Mouse (Mus musculus): Measurements from ENCODE around the gene Camkk2. TPM values are rescaled to one million over a fixed set of nuclear protein-coding genes. Genes with fewer than 3 reads are reported as not detected.

The Camkk2 gene
- polyA plus RNA-seq, 1 experiment: 21.2 TPM

DNA sequence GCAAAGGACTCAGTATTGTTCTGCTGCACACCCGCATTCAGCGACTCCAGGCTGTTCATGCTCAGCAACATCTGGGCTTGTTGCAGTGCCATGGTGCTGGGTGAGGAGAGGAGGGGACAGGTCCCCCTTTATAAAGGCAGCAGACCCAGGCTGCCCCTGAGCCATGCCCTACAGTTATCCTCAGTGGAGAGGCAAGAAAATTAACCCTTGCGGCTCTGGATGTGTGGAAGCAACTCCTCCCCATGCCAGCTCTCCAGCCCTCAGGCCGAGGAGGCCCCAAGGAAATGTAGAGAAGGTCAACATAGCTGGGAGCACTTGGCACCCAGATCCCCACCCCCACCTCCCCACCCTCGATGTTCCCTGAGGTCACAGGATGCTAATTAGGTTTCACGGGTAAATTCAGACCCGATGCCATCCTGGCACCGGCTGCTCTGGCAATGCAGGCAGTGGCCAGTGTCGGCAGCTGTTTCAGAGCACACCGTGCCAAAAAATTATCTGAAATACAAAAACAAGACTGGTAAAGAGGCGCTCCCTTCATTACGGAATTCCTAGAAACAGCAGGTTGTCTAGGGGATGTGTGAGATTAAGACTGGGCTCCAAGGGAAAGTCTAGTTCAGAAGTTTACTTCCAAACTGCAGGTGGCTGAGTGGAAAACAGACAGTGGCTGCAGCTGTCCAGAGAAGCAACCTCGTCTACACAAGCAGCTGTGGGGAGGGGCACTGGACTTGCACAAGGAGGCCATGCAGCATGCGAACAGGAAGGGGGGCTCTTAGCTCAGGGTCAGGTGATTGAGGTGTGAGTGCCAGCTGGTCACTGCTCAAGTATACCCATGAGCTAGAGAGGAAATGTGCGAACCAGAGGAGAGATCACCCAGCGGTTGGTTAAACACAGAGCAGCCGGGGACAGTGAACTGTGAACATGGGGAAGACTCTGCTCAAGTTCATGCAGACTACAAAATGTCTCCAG lies 20.5 kb upstream of the Camkk2 start:
- H3K27me3 ChIP-seq (ENCODE audit: control insufficient read depth, insufficient read depth, low read length): no peaks in the 10 kb centered on the region
- 88% methylated on average over 17 of the region's 17 CpGs for WGBS
- DNase-seq (ENCODE audit: low read depth in 1 of 2, low spot score in 2 of 2): no peak
- no peaks in the 10 kb centered on the region for H3K4me1 ChIP-seq (ENCODE audit: control insufficient read depth, insufficient read depth, insufficient read length)
- TF ChIP-seq CTCF (IDR thresholded peaks at IDR 0.05; ENCODE audit: extremely low read depth, insufficient read depth, insufficient read length, insufficient replicate concordance): no peak
- TF ChIP-seq POLR2A (IDR thresholded peaks at IDR 0.05; ENCODE audit: low read depth, low read length): no peak
- no peak overlapping the region for H3K27ac ChIP-seq (ENCODE audit: insufficient read depth, low read length)
- H3K36me3 ChIP-seq (ENCODE audit: control insufficient read depth, insufficient read depth, low read length): peaks cover 52% of the 10 kb centered on the region
- no peak overlapping the region for H3K4me3 ChIP-seq (ENCODE audit: extremely low read depth, insufficient read depth, insufficient read length)

DNA sequence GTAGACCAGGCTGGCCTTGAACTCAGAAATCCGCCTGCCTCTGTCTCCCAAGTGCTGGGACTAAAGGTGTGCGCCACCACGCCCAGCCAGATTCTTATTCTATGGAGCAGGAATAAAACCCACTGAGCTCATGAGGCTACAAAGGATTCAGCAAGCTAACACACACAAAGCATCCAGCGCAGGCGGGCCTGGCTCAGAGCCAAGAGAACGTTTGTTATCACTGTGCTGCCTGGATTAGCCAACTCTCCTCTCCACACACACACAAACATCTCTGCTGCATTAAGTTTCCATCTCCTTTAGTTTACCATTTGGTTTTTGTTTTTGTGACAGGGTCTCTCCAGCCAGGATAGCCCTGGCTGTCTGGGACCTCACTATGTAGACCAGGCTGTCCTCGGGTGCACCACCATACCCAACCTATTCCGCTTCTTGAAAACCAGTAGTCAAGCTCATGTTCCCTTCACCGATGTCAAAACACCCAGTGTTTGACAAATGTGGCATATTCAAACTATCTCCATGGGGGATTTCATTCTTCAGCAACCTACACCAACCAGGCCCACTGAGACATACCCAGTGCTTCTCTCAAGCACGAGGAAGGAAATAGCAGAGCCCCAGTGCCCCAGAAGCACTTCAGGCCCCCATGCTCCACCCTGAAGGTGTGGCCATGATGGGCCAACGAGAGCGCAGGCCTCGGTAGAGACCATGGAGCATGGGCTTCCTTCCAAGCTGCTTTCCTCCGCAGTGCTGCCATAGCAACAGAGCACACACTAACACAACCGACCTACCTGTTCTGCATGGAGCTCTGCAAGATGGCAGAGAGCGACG lies 19.6 kb upstream of the Camkk2 start:
- WGBS: 65% methylated on average over 17 of the region's 17 CpGs
- H3K4me1 ChIP-seq (ENCODE audit: control insufficient read depth, insufficient read depth, insufficient read length): no peaks in the 10 kb centered on the region

DNA sequence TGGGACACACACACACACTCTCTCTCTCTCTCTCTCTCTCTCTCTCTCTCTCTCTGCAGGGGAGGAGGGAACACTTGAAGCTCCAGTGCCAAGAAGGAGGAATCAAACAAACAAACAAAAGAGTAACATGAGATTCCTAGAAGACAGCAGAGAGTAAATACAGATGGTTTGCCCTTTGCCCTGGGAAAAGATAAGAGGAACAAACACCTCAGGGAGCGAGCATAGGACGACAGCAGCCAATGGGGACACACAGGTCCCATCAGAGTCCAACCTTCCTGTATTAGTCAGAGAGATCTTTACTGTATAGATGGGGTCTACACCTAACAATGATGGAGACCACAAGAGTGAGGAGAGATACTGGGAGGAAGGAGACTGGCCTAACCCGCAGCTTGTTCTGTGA lies 18.7 kb upstream of the Camkk2 start:
- Histone ChIP-seq H3K4me3 (ENCODE audit: extremely low read depth, insufficient read depth, insufficient read length) (no peak overlapping the region), H3K27me3 (ENCODE audit: control insufficient read depth, insufficient read depth, low read length) (no peaks in the 10 kb centered on the region), H3K4me1 (ENCODE audit: control insufficient read depth, insufficient read depth, insufficient read length) (no peaks in the 10 kb centered on the region), H3K36me3 (ENCODE audit: control insufficient read depth, insufficient read depth, low read length) (peaks cover 51% of the 10 kb centered on the region), H3K27ac (ENCODE audit: insufficient read depth, low read length) (no peak overlapping the region)
- 93% methylated on average over 3 of the region's 3 CpGs for WGBS
- TF ChIP-seq POLR2A (IDR thresholded peaks at IDR 0.05; ENCODE audit: low read depth, low read length) (no peak), CTCF (IDR thresholded peaks at IDR 0.05; ENCODE audit: extremely low read depth, insufficient read depth, insufficient read length, insufficient replicate concordance) (no peak)
- no peak for DNase-seq (ENCODE audit: low read depth in 1 of 2, low spot score in 2 of 2)

More for the DNA sequence above, 19.6 kb upstream of the Camkk2 start:
- no peak for DNase-seq (ENCODE audit: low read depth in 1 of 2, low spot score in 2 of 2)
- H3K27ac ChIP-seq (ENCODE audit: insufficient read depth, low read length): no peak overlapping the region
- H3K36me3 ChIP-seq (ENCODE audit: control insufficient read depth, insufficient read depth, low read length): peaks cover 49% of the 10 kb centered on the region
- no peaks in the 10 kb centered on the region for H3K27me3 ChIP-seq (ENCODE audit: control insufficient read depth, insufficient read depth, low read length)
- H3K4me3 ChIP-seq (ENCODE audit: extremely low read depth, insufficient read depth, insufficient read length): no peak overlapping the region
- TF ChIP-seq CTCF (IDR thresholded peaks at IDR 0.05; ENCODE audit: extremely low read depth, insufficient read depth, insufficient read length, insufficient replicate concordance) (no peak), POLR2A (IDR thresholded peaks at IDR 0.05; ENCODE audit: low read depth, low read length) (no peak)

DNA sequence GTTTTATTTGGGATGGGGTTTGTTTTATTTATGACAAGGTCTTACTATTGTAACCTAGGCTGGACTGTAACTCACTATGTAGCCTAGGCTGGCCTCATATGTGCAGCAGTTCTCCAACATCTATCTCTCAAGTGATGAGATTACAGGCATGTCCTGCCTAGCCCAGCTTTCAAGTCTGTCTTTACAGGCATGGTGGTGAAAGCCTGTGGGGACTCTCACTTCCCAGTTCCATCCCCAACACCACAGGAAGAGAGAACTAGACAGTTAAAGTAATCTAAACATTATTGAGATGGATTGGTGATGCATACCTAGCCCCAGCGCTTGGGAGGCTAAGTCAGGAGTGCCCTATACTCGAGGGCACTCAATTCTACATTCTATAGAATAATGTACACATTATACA lies 9.5 kb upstream of the Camkk2 start:
- H3K4me3 ChIP-seq (ENCODE audit: extremely low read depth, insufficient read depth, insufficient read length): no peak overlapping the region
- no peaks in the 10 kb centered on the region for H3K4me1 ChIP-seq (ENCODE audit: control insufficient read depth, insufficient read depth, insufficient read length)
- 81% methylated on average over 2 of the region's 2 CpGs for WGBS
- H3K36me3 ChIP-seq (ENCODE audit: control insufficient read depth, insufficient read depth, low read length): peaks cover 32% of the 10 kb centered on the region
- H3K27me3 ChIP-seq (ENCODE audit: control insufficient read depth, insufficient read depth, low read length): no peaks in the 10 kb centered on the region
- DNase-seq (ENCODE audit: low read depth in 1 of 2, low spot score in 2 of 2): no peak
- no peak overlapping the region for H3K27ac ChIP-seq (ENCODE audit: insufficient read depth, low read length)
- TF ChIP-seq CTCF (IDR thresholded peaks at IDR 0.05; ENCODE audit: extremely low read depth, insufficient read depth, insufficient read length, insufficient replicate concordance) (no peak), POLR2A (IDR thresholded peaks at IDR 0.05; ENCODE audit: low read depth, low read length) (no peak)

DNA sequence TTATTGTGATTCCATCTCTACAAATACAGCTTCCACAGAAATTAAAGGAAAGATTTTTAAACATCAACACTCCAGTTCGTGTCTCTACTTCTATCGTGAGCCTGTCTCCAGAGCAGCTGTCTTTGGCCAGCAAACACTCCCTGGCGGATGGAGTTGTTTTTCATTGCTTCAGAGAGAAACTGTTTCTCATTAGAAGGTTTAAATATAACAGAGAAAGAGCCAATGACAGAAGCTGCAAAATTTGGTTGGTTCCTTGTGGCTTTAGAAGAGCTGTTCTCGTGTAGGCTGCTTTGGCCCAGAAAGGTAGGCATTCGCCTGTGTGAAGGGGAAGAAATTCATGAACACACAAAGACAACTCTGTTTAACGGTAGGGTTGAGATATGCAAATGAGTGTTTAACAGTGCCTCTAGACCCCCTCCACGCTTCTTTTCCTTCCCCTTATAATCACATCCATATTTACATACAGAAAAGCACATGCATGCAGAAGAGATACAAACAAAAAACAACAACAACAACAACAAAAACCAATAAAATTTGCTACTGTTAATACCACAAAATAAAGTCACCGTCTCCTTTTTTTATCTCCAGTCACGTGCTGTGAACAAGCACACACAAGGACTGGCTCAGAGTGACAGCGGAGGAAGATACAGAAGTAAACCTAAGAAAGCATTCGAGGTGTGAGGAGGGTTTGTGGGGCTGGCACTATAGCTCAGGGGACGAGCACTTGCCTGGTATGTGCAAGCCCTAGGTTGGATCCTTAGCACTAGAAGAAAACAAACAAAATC lies 7.0 kb upstream of the Camkk2 start:
- no peak overlapping the region for H3K4me3 ChIP-seq (ENCODE audit: extremely low read depth, insufficient read depth, insufficient read length)
- no peak overlapping the region for H3K27ac ChIP-seq (ENCODE audit: insufficient read depth, low read length)
- DNase-seq (ENCODE audit: low read depth in 1 of 2, low spot score in 2 of 2): no peak
- H3K36me3 ChIP-seq (ENCODE audit: control insufficient read depth, insufficient read depth, low read length): peaks cover 19% of the 10 kb centered on the region
- TF ChIP-seq CTCF (IDR thresholded peaks at IDR 0.05; ENCODE audit: extremely low read depth, insufficient read depth, insufficient read length, insufficient replicate concordance): no peak
- TF ChIP-seq POLR2A (IDR thresholded peaks at IDR 0.05; ENCODE audit: low read depth, low read length): no peak
- 72% methylated on average over 12 of the region's 12 CpGs for WGBS
- no peaks in the 10 kb centered on the region for H3K4me1 ChIP-seq (ENCODE audit: control insufficient read depth, insufficient read depth, insufficient read length)
- no peaks in the 10 kb centered on the region for H3K27me3 ChIP-seq (ENCODE audit: control insufficient read depth, insufficient read depth, low read length)

DNA sequence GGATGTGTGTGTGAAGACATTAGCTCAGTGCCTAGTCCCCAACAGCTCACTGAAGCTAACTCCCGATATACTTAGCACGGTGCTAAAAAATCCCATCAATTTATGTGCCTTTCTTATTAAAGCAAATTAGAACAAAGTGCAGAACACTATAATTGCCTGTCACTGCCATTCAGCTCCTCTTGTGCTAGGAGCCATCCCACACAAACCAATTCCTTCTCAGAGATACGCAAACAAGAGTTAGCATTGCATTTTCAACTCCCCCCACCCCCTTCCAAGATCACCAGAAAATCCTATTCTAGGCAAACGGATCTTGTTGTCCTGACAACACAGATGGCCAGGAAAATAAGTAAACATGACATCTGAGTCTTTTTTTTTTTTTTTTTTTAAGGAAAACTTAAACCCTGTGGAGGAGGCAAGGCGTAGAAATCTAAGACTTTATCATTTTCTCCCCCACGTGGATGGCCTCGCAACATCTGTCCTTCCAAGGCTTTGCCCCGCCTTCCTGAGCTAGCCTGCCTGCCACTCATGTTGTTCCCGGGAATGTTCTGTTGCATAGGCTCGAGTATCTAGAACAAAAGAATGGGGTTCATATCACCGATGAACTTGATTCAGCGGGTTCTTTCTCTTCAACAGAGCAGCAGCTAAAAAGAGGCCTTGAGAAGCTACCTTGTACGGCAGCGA lies 4.7 kb upstream of the Camkk2 start:
- no peak overlapping the region for H3K27ac ChIP-seq (ENCODE audit: insufficient read depth, low read length)
- no peak overlapping the region for H3K4me3 ChIP-seq (ENCODE audit: extremely low read depth, insufficient read depth, insufficient read length)
- TF ChIP-seq CTCF (IDR thresholded peaks at IDR 0.05; ENCODE audit: extremely low read depth, insufficient read depth, insufficient read length, insufficient replicate concordance): no peak
- no peak for TF ChIP-seq POLR2A (IDR thresholded peaks at IDR 0.05; ENCODE audit: low read depth, low read length)
- 90% methylated on average over 14 of the region's 14 CpGs for WGBS
- H3K27me3 ChIP-seq (ENCODE audit: control insufficient read depth, insufficient read depth, low read length): no peaks in the 10 kb centered on the region; the same call in 1 of the 2 replicates
- peaks cover 6% of the 10 kb centered on the region; the same call in 1 of the 2 replicates for H3K4me1 ChIP-seq (ENCODE audit: control insufficient read depth, insufficient read depth, insufficient read length)
- peaks cover 13% of the 10 kb centered on the region for H3K36me3 ChIP-seq (ENCODE audit: control insufficient read depth, insufficient read depth, low read length)
- no peak for DNase-seq (ENCODE audit: low read depth in 1 of 2, low spot score in 2 of 2)
